Mouse (Mus musculus) brown adipose tissue, adult 24 weeks (tissue): Measurements from ENCODE around the gene Crhr2. TPM values are rescaled to one million over a fixed set of nuclear protein-coding genes. Genes with fewer than 3 reads are reported as not detected.

ENCODE experiments used
- H3K27ac ChIP-seq: fragments of 200-500 bp; replicated peaks from 2 replicates; pipeline ENCODE4 v1.5.1; 2012; ENCODE audit warnings: low read depth, mild to moderate bottlenecking, low read length
- H3K4me1 ChIP-seq: fragments of 200-500 bp; 2 replicates; pipeline ENCODE4 v1.6.1; 2012; ENCODE audit warnings: low read length, mixed read lengths; ENCODE audit not compliant: control insufficient read depth, insufficient read depth, insufficient read length
- H3K4me3 ChIP-seq: fragments of 200-500 bp; 2 replicates; pipeline ENCODE4 v1.5.1; 2012; ENCODE audit warnings: low read depth, mild to moderate bottlenecking, low read length, moderate library complexity; ENCODE audit not compliant: insufficient read depth
- polyA plus RNA-seq: library from polyadenylated mRNA; stranded (reverse); fragments of >200 nt; gene quantifications from 2 replicates; pipeline ENCODE4 v1.2.4, GENCODE M21; 2012; ENCODE audit not compliant: missing spikeins, insufficient read depth, insufficient read length

The Crhr2 gene
- polyA plus RNA-seq, 1 experiment = not detected

DNA sequence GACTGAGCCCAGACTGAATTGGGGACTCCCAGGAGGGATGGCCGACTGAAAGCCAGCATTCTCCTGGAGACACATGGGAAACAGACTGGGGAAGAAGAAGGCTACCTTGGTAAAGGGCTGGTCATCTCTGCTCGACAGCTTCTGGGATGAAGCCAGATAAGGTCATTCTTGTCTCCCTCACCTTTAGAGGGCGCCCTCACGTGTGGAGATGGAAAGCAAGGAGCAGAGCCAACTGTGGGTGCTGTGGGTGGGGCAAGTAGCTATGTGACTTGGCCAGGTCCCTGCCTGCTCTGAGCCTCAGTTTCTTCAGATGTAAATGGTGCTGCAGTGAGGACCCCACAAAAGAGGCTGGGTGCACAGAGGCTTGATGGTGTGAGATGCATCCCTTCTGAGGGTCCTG is 42.2 kb downstream of the Crhr2 start:
- Histone ChIP-seq H3K4me3 (no peak overlapping the region), H3K27ac (no peak overlapping the region), H3K4me1 (no peaks in the 10 kb centered on the region)

DNA sequence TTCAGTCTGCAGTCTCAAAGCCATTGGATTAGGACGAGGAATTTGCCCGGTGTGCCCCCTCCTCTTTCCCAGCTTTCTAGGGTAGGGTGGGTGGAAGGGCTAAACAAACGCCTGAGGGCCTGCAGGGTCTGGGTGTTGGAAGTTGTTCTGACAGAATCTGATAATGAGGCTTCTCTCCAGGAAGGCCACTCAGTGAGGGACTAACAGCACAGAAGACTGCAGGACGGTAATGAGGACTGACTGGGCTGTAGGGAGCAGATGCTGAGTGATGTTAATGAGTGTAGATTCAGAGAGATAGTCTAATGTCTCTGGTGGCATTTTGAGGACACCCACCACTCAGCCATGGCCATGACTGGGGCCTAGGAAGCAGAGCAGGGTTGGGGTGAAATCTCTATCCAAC is 45.5 kb downstream of the Crhr2 start:
- Histone ChIP-seq H3K4me3 (no peak overlapping the region), H3K4me1 (no peaks in the 10 kb centered on the region), H3K27ac (no peak overlapping the region)

DNA sequence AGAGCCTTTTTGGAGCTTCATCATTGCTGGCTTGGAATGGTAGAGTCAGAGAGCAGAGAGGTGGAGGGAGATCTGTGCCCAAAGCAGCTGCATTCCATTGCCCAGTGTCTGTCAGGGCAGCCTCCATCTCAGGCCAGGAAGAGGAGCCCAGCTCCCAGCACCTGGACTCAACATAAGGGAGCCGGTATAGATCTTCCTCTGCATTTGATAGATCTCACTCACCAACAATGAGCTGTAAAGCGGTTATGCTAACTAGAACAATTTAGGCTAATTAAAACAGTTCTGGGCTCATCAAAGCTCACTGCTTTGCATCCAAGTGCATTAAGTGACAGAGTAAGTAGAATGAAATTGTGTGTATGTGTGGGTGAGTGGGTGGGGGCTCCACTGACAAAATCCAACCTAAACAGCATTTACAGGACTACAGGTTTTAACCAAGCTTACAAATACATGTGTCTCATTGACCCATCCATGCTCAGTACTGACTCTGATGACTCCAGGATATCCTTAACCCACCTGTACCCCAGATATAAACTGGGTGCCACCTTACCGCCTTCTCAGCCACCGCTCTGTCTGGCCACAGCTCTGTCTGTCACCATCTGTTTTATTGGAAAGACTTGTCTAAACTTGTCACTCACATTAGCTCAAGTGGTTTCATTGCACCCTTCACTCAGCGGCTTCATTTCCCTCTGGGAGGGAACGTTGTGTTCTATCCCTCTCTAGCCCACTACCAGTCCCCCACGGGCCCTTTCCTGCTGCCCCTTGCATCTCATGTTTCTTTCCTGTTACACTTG is 50.4 kb downstream of the Crhr2 start:
- Histone ChIP-seq H3K4me3 (no peak overlapping the region), H3K27ac (no peak overlapping the region)

DNA sequence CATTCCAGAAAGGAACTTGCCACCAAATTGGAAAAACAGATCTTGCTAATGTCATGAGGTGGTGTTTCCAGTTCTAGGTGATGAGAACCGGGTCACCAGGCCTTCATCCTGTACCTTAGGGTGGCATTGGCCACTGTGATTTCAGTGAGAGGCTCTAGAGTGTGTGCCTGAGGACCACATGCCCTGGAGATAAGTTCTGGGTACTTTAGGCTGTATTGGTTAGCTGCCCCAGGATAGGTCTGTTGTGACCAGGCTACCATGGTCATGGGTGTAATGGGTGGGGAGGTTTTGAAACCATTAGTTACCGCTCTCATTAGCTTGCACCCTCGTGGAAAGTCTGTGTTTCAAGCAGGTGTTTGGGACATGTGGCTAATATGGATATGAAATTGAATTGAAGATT is 51.4 kb downstream of the Crhr2 start:
- no peak overlapping the region for H3K27ac ChIP-seq
- H3K4me1 ChIP-seq = no peaks in the 10 kb centered on the region
- H3K4me3 ChIP-seq = no peak overlapping the region

More for the DNA sequence above, 50.4 kb downstream of the Crhr2 start:
- no peaks in the 10 kb centered on the region for H3K4me1 ChIP-seq

DNA sequence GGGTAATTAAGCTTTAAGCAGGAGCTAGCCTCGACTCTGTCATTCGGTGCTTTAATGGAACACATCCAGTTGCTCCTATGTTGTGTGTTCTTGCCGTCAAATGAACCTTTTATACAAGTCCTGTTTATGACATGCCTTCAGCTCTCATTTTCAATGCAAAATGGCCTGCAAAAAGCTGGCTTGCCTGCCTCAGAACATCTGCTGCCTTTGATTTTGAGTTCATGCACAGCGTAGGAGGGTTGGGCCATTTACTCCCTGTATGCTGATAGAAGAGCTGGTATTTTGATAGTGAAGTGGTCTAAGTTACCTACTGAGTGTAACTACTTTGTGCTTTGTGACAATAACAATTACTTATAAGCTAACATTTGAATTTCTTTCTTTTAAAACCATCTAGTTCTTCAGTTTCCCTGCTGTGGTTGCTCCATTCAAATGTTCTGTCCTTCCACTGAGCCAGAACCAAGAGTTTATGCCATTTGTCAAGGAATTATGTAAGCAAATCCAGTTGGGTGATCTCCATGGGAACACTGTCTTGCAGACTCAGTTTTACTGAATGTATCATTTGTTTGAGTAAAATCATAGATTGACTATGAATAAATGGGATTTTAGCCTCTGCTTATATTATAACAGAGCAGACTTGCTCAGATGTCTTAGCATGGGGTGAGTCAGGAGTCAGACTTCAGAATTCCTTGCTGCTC is 56.1 kb downstream of the Crhr2 start:
- Histone ChIP-seq H3K27ac (no peak overlapping the region), H3K4me3 (no peak overlapping the region), H3K4me1 (no peaks in the 10 kb centered on the region)

DNA sequence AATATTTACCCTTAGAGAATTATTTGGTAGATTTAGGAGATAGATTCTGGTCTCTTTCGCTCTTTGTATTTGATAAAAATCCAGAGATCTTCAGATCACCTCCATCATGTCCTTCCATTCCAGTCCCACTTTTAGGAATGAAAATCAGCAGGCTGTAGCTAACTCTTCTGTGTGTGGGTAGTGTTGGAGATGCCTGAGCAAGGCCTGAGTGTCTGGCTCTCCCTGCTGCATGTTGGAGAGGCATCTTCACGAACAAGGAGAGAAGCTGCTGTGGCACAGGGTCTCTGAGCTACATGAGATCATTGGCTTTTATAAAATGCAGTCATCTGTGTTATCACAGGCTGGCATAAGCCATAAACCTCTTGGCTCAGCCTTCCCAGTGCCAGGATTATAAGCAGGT is 66.9 kb downstream of the Crhr2 start:
- Histone ChIP-seq H3K4me1 (no peaks in the 10 kb centered on the region), H3K4me3 (no peak overlapping the region), H3K27ac (no peak overlapping the region)

DNA sequence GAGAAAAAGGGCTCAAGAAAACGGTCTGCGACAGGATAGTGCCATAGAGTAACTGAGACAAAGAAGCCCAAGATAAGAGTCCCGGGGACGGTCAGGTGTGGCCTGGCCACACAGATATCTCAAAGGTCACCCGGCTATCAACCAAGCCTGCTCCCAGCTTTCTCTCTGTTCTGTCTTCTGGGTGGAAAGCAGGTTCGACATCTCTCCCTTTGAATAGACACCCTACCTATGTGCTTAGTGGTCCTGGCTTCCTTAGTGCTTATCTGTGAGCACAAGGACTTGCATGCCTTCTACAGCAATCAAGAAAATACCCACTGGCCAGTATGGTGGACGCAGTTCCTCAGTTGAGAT is 68.4 kb downstream of the Crhr2 start:
- Histone ChIP-seq H3K4me1 (no peaks in the 10 kb centered on the region), H3K27ac (no peak overlapping the region), H3K4me3 (no peak overlapping the region)

DNA sequence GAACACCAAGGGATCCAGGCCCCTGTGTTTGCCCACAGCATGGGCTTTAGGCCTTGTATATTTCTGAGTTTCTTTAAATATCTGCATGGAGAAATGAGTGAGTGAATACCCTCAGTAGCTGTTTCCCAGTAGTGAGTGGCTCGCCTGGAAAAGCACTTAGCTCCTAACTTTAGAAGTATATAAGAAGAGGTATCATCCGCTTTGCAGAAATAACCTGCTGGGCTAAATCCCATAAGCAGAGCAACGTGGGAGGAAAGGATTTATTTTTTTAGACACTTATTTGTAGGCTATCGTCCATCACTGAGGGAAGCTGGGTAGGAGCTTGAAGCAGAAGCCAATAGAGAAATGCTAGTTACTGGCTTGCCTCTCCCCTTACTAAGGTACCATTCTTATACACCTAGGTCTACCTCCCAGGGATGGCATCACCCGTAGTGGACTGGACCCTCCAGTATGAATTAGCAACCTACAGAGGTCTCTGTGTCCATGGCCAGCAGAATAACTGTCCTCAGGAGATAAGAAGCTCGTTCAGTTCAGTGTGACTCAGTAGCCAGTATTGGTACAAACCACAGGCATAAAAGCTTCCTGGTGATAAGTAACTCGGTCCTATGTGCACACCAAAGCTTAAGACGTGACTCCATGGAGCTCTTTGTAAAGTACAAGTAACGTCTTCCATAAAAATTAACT is 68.9 kb downstream of the Crhr2 start:
- Histone ChIP-seq H3K27ac (no peak overlapping the region), H3K4me3 (no peak overlapping the region), H3K4me1 (no peaks in the 10 kb centered on the region)

DNA sequence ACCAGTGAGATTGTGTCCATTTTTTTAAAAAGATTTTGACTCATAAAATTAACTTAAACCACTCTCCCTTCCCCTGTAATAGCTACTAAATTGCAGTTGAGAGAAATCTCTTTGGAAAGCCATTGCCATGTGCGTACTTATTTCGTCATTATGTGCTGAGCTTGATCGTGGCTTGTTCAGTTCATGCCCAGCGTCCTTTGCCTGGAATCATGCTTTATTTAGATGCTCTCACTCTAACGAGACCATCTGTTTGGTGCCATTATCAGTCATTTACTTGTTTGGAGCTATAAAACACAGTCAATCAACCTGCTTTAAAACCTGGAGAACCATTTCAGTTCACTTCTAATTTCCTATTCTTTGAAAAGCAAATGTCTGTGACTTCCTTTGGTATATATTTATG is 70.6 kb downstream of the Crhr2 start:
- H3K4me1 ChIP-seq = no peaks in the 10 kb centered on the region
- H3K27ac ChIP-seq = no peak overlapping the region
- H3K4me3 ChIP-seq = no peak overlapping the region

DNA sequence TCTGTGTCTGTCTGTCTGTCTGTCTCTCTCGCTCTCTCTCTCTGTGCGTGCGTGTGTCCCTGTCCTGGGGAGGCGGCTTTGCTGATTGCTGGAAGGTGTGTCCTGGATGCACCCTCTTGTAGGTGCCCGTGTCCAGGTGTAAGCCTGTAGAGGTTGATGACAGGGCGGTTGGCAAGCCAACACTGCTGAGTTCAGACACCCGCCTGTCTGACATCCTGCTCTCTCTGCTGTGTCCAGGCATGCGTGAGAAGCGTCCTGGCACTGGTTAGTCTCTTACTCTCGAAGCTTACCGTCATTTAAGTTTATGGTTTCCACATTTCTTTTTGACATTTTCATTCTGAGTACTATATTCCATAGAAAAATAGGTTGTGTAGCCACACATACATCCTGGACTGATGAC is 71.5 kb downstream of the Crhr2 start:
- Histone ChIP-seq H3K4me3 (no peak overlapping the region), H3K4me1 (0 out of 2 replicates have a peak, but pooled peaks cover 4% of the 10 kb centered on the region), H3K27ac (no peak overlapping the region)

DNA sequence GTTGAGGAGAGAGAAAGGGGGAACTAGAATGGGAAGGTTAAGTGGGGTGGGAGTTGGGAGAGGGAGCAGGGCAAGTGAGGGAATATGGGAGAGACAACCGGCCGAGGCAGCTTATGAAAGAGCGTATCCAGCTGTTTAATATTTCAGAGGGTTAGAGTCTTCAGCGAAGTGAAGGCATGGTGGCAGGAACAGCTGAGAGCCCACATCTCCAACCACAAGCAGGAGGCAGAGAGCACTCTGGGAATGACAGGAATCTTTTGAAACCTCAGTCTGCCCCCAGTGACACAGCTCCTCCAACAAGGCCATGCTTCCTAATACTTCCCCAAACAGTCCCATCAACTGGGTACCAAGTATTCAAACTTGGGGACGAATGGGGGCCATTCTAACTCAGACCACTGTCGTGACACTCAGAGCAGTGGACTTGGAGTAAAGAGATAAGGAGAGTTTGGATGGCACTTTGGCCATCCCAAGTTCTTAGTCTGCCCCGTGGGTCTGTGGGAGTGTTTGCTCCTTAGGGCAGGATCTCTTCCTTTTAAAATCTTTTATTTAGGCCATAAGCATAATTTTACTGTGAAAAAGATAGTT is 72.5 kb downstream of the Crhr2 start:
- Histone ChIP-seq H3K4me3 (no peak overlapping the region), H3K27ac (no peak overlapping the region), H3K4me1 (0 out of 2 replicates have a peak, but pooled peaks cover 4% of the 10 kb centered on the region)

DNA sequence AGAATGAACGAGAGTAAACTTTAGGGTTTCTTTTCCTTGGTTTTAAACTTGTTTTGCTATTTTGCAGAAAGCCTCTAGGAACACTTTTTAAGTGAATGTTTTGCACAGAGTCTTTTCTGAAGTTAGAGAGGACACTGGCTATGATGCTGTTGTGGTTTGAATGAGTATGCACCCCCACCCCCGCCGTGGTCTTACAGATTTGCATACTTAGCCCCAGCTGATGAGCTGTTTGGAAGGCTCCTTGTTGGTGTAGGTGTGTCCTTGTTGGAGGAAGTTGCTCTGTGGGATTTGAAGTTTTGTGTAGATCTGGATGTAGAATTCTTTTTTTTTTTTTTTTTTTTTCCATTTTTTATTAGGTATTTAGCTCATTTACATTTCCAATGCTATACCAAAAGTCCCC is 75.4 kb downstream of the Crhr2 start:
- no peak overlapping the region for H3K27ac ChIP-seq
- 0 out of 2 replicates have a peak, but pooled peaks cover 4% of the 10 kb centered on the region for H3K4me1 ChIP-seq
- H3K4me3 ChIP-seq = no peak overlapping the region

DNA sequence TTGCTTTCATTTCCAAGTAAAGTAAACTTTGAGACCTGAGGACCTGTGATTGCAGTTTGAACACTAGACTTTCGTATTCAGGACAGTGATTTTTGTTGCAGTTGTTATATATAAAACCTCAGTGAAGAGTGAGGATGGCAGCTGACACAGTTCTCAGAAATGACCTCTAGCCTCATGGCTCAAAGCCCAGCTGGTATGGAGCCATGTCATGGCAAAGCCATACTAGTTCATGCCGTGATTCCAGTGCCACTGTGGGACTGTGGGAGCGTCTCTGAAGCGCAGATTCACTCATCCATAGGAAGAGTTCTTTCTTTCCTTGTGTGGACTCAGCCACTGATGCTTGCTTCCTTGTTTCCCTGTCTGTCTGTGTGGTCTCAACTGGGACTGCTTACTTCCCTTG is 78.3 kb downstream of the Crhr2 start:
- Histone ChIP-seq H3K4me3 (no peak overlapping the region), H3K4me1 (0 out of 2 replicates have a peak, but pooled peaks cover 4% of the 10 kb centered on the region), H3K27ac (peak overlapping the region; percentile 61)

DNA sequence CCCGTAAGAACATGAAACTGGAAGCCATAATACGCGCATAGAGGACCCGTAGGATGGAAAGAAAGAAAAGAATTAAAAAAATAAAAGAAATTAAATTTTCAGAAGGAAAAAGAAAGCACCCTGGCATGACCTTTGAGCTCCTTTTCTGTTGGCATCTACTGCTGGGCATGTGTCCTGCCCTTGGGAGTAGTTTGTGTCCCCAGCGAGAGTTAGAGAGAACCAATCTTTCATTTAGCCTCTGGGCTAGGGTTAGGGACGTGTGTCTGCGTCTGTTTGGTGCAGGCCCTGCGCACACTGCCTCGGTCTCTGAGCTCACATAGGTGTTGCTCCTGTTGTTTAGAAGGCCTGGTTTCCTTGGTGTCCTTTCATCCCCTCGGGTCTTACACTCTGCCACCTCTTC is 83.6 kb downstream of the Crhr2 start:
- H3K27ac ChIP-seq = peak overlapping the region; percentile 70
- H3K4me1 ChIP-seq = no peaks in the 10 kb centered on the region
- H3K4me3 ChIP-seq = no peak overlapping the region

DNA sequence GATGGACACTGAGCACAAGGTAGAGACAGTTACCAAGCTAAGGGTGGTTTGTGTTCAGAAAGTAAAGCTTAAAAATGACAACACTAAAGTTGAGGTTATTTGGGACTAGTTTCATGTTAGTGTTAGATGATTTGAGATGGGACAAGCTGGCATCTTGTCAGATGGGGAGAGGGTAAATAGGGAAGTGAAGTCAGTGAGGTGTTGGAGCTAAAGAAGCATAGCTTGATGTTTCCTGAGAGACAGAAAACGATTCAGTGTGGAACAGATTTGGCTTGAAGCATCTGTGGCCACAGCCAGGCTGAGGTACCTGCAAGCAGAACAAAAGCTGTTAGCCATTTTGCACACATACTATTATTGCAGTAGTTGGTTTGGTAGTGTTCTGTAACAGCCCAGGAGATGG is 87.5 kb downstream of the Crhr2 start:
- no peak overlapping the region for H3K27ac ChIP-seq
- no peak overlapping the region for H3K4me3 ChIP-seq
- peaks cover 11% of the 10 kb centered on the region; the same call in 1 of the 2 replicates for H3K4me1 ChIP-seq
